Mouse (Mus musculus) kidney, adult 10 weeks (tissue): ENCODE data around the gene Olfr1218. TPM values are rescaled to one million over a fixed set of nuclear protein-coding genes. Genes with fewer than 3 reads are reported as not detected.

Experiments
- polyA plus RNA-seq: library from polyadenylated mRNA; stranded (reverse); fragments of 350-450 nt; fragmentation: Illumina TruSeq; extraction: RNeasy Lipid Tissue Mini Kit (QIAGEN cat#74804); gene quantifications from one replicate; pipeline ENCODE4 v1.2.3, GENCODE M21; 2014; ENCODE audit warnings: low read depth, low replicate concordance

Olfr1218 gene
- polyA plus RNA-seq, result not detected

GRCm38 (mm10) chr2:89061087-89061486 is at the start of gene Olfr1218:
Olfr1218 (minus strand) TSS chr2:89061187.

DNA sequence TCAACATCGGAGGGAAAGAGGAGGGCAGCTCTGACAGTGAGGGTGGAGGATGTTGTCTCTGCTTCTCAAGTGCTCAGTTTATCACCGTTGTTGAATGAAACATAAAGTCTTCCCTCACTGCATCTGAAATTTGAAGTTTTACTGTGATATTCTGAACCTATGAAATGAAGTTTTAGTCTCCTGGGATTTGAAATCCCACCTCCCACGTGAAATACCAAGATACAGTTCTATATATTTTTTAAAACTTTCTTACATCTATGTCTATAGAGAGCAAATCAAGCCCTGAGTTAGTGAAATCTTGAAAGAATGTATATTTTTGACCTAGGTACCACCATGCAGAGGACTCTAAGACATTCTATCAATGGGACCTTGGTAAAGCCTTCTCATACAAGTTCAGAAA is 45.7 kb upstream of the Olfr1218 start, which contains the start of gene Olfr1220:
TSS of gene Olfr1220 (minus strand) at position 101 of the 400 bp plus-strand sequence.

DNA sequence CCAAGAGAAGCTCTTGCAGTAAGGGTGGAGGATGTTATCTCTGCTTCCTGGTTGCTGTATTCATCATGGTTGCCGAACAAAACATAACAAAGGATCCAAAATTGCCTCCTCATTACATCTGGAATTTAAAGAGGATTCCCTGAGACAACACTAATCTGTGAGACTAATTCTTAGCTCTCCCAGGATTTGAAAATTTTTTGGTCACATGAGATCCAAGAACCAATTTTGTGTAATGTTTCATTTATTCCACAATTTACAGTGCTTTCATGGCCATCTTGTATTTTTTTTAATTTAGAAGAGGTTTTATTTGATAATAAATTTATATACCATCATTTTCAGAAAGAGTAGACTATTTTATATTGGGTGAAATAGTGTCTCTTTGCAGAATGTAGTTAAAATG is 22.4 kb upstream of the Olfr1218 start, which contains the start of gene Olfr1219:
TSS of gene Olfr1219 (minus strand) at position 101 of the 400 bp plus-strand sequence.

DNA sequence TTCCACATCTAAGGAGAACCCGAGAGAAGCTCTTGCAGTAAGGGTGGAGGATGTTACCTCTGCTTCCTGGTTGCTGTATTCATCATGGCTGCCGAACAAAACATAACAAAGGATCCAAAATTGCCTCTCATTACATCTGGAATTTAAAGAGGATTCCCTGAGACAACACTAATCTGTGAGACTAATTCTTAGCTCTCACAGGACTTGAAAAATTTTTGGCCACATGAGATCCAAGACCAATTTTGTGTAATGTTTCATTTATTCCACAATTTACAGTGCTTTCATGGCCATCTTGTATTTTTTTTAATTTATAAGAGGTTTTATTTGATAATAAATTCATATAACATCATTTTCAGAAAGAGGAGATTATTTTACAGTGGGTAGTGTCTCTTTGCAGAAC is 29.0 kb downstream of the Olfr1218 start, which contains the start of gene Olfr1217:
TSS of gene Olfr1217 (minus strand) at position 101 of the 400 bp plus-strand sequence.

GRCm38 (mm10) chr2:89018240-89018639 is 42.7 kb downstream of the Olfr1218 start, which contains the start of gene Olfr1216:
Olfr1216 (minus strand) TSS chr2:89018340.

DNA sequence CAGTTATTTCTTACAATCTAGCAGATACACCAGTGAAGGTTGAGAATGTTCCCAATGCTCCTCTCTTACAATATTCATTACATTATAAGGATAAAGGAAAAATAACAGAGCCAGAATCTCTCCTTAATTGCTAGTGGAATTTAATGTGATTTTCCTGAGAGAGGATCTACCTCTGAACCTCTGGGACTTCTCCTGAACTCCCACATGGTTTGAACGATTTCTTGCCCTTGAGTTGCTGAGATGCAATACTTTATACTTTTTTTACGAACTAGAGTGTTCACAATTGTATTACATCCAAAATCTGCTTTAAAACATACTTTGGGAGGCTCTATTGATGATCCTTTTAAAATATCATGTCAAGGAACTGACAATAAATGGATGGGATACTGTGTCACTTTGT is 54.1 kb downstream of the Olfr1218 start, which contains the start of gene Olfr1215:
TSS of gene Olfr1215 (minus strand) at position 101 of the 400 bp plus-strand sequence.

Other genes starting within 250 kb of the Olfr1218 start
- not detected for gene Olfr1202, start 246.7 kb downstream of the Olfr1218 start, polyA plus RNA-seq
- not detected for gene Olfr1205, start 231.4 kb downstream of the Olfr1218 start, polyA plus RNA-seq
- not detected for gene Olfr1204, start 211.9 kb downstream of the Olfr1218 start, polyA plus RNA-seq
- not detected for gene Olfr1206, start 198.0 kb downstream of the Olfr1218 start, polyA plus RNA-seq
- gene Olfr1208, start 158.9 kb downstream of the Olfr1218 start, polyA plus RNA-seq, result not detected
- gene Olfr1209, start 146.0 kb downstream of the Olfr1218 start, polyA plus RNA-seq, result not detected
- gene Olfr1211, start 123.1 kb downstream of the Olfr1218 start, polyA plus RNA-seq, result not detected
- not detected for gene Olfr1212, start 107.2 kb downstream of the Olfr1218 start, polyA plus RNA-seq
- gene Gm13762, start 80.9 kb downstream of the Olfr1218 start, polyA plus RNA-seq, result not detected
- gene Olfr1214, start 68.5 kb downstream of the Olfr1218 start, polyA plus RNA-seq, result not detected
- not detected for gene Olfr1215, start 54.2 kb downstream of the Olfr1218 start, polyA plus RNA-seq
- gene Olfr1216, start 42.8 kb downstream of the Olfr1218 start, polyA plus RNA-seq, result not detected
- gene Olfr1217, start 29.1 kb downstream of the Olfr1218 start, polyA plus RNA-seq, result not detected
- gene Olfr1219, start 22.3 kb upstream of the Olfr1218 start, polyA plus RNA-seq, result not detected
- not detected for gene Olfr1220, start 45.6 kb upstream of the Olfr1218 start, polyA plus RNA-seq
- gene Olfr1221, start 56.1 kb upstream of the Olfr1218 start, polyA plus RNA-seq, result not detected
- not detected for gene Olfr1222, start 71.9 kb upstream of the Olfr1218 start, polyA plus RNA-seq
- not detected for gene Olfr1223, start 90.4 kb upstream of the Olfr1218 start, polyA plus RNA-seq
- gene Olfr1224-ps1, start 102.9 kb upstream of the Olfr1218 start, polyA plus RNA-seq, result not detected
- gene Olfr1225, start 113.5 kb upstream of the Olfr1218 start, polyA plus RNA-seq, result not detected
- gene Olfr1226, start 138.9 kb upstream of the Olfr1218 start, polyA plus RNA-seq, result not detected
- gene Olfr1228, start 192.9 kb upstream of the Olfr1218 start, polyA plus RNA-seq, result not detected
- gene Olfr1229, start 226.8 kb upstream of the Olfr1218 start, polyA plus RNA-seq, result not detected
- not detected for gene Olfr1230, start 236.1 kb upstream of the Olfr1218 start, polyA plus RNA-seq
- gene Olfr1231, start 245.9 kb upstream of the Olfr1218 start, polyA plus RNA-seq, result not detected